Mouse (Mus musculus) liver, adult (tissue): Measurements from ENCODE around the gene Clmn.

Source experiments
- GATA4 ChIP-seq: IDR thresholded peaks from 2 replicates; pipeline ENCODE4 v1.6.1; 2014; ENCODE audit warnings: mild to moderate bottlenecking, low read length; ENCODE audit not compliant: insufficient replicate concordance

Clmn gene

GRCm38 (mm10) chr12:104763918-104764317 is 101.0 kb downstream of the Clmn start:
- TF ChIP-seq GATA4 = no peak

DNA sequence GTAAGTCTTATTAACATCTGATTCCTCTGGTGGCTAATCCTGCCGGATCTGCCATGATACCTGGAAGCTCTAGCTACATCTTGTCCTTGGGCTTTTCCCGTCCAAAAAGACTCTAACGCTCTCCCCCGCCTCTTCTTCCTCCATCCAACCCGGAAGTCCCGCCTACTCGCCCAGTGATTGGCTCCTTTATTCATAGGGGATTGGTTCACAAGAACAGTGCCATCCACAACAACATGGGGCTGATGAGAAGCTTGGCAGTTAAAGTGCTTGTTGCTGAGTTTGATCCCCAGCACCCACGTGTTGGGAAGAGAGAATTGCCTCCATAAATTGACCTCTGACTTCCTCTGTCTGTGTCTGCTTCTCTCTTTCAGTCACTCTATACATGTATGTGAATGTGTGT is 103.5 kb downstream of the Clmn start:
- TF ChIP-seq GATA4 = no peak

GRCm38 (mm10) chr12:104758066-104758465 is 106.8 kb downstream of the Clmn start:
- no peak for TF ChIP-seq GATA4

DNA sequence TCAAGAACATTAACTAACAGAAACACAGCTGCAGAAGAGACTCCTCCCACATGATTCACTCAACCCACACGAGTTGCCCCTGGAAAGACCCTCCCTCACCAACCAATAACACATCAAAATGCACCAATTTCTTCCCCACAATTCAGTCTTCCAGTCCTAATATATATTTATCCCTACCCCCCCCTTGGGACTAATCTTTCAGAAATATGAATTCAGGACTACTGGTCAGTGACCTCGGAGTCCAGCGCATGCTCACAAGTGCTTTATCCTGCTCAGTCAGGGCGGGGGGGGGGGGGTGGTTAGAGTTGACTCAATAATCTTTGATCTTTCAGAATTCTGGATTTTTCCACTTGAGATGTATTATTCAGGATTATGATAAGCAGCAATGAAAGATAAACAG is 111.2 kb downstream of the Clmn start:
- no peak for TF ChIP-seq GATA4

GRCm38 (mm10) chr12:104751814-104752765 is 112.8 kb downstream of the Clmn start, which contains the start of gene Dicer1:
Dicer1 (minus strand) TSS chr12:104751952.
- TF ChIP-seq GATA4 = no peak

DNA sequence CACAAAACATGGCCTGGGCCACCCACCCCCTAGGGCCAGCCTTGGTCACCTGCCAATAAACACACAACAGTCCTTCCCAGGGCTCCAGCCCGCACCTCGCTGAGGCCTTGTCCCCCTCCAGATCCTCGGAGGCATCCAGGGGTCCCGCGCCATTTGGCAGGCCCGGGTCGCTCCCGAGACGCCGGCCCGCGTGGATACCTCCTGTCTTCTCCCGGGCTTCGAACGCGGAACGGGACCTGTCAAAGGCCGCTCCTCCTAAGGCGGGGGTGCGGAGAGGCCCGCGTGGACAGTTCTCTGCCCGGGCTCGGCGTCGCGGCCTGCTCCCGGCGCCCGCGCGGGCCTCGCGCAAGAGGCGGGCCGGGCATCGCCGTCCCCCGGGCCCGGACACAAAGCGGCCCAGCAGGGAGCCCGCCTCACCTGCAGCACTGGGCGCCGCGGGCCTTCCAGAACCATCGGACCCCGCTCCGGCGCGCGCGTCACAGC is 113.5 kb downstream of the Clmn start:
- TF ChIP-seq GATA4 = no peak

GRCm38 (mm10) chr12:104748946-104749345 is 115.9 kb downstream of the Clmn start:
- no peak for TF ChIP-seq GATA4

DNA sequence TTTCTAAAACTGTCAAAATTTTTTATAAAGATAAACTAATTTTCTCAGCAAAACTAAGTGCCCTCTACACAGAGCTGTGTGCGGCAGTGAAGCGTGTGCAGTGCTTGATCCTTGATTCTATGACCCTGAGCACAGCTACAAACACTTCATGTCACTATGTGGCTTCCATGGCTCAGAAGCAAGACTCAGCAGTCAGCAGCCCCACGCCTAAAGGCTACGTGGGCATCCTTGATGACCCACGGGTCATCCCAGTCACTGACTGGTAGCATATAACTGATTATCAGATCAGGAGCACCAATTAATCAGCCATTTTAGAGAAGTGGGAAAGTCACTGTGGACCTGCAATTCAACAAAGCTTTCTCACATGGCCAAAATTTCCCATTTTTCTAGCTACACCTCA is 117.6 kb downstream of the Clmn start:
- no peak for TF ChIP-seq GATA4

GRCm38 (mm10) chr12:104746601-104747000 is 118.3 kb downstream of the Clmn start:
- TF ChIP-seq GATA4 = no peak

GRCm38 (mm10) chr12:104743687-104744086 is 121.2 kb downstream of the Clmn start:
- no peak for TF ChIP-seq GATA4

GRCm38 (mm10) chr12:104742247-104742646 is 122.6 kb downstream of the Clmn start:
- no peak for TF ChIP-seq GATA4

- peak; percentile 78; the same call in 1 of the 2 replicates for TF ChIP-seq GATA4
Measured at GRCm38 (mm10) chr12:104740841-104741787, 123.8 kb downstream of the Clmn start.

- no peak for TF ChIP-seq GATA4
Measured at GRCm38 (mm10) chr12:104738931-104739330, 125.9 kb downstream of the Clmn start.

DNA sequence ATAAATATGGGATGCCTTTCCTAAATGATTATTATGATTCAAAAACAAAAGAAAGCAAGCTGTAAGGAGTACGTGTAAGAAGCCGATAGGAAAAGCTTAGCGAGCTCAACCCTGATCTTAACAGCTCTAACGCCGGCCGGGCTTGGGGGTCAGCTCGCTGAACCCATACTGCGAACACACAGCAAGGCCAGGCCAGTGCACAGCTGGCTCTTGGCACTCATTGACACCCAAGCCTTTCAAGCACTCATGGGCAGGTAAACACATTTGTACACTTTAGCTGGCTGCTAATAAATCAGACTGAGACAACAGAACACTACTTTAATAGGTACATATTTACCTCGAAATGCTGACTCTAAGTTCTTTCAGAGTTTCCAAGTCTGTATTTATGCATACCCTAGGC is 126.4 kb downstream of the Clmn start:
- no peak for TF ChIP-seq GATA4

DNA sequence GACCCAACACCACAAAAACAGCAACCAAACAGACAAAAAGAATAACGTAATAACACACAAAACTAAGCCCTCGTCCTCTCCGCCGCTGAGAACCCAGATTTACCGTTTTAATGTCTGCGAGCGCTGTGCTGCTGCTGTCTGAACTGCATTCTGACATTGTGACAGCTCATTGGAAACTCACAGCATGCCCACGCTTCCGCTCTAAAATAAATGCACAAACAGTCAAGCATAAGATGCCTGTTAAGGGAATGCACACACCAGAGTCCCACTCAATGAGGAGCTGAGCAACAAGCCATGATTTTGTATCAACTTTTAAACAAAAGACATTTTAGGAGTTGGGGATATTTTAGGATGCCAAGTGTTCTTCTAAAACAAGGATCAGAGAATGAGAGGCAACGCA is 127.2 kb downstream of the Clmn start:
- TF ChIP-seq GATA4 = no peak

- no peak for TF ChIP-seq GATA4
Measured at GRCm38 (mm10) chr12:104735993-104736395, 128.9 kb downstream of the Clmn start.

DNA sequence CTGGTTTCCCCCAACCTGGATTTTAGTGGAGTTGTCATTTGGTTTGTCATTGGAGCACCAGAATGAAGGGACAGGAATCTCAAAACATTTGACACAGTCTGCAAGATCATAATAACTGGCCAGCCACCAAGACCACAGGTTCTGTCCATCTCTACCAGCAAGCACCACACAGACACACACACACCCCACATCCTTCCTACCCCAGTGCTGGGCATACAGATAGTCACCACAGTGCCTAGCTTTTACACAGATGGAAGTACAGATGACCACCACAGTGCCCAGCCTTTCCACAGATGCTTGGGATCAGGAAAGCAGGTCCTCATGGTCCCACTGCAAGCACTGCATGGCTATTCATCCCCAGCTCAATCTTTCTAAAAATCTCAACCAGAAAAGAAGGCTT is 131.7 kb downstream of the Clmn start:
- TF ChIP-seq GATA4 = no peak
